Mouse (Mus musculus): ENCODE results near the gene Tmprss7. TPM values are rescaled to one million over a fixed set of nuclear protein-coding genes. Genes with fewer than 3 reads are reported as not detected.

Gene Tmprss7
- polyA plus RNA-seq, 2 experiments from 2014 or later: not detected

DNA sequence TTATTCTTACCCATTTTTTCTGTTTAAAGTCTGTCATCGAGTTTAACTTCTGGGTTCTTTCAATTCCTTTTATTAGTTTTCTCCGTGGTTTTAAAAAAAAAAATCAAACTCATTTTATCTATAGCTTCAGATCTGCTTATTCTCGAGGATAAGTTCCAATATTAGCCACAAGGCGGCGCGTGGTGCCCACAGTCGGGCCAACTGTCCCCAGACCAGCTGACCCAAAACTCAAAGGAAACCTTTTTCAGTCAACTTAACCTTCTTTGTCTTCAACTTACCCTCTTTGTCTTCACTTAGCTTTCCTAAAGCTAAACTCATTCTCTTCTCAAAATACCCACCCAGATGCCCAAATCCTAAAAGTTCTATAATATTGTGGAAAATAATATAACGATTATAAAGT lies 8.6 kb downstream of the Tmprss7 start:
- ATAC-seq: peak; percentile 80

DNA sequence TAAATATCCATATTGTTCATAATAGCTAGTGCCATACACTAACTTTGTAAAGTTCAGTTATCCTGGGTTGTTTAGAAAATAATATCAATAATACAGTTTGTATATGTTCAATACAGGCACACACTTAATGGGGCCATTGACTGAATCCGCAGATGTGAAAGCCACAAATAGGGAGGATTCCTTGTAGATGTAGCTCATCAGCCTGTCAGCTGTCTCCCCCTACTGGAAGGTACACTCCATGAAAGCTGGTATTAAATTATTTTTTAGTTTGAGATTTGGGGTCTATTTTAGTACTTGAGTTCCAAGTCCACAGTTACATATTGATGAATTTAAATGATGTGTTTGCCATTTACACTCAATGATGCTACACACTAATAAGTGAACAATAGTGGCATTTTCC lies 17.0 kb downstream of the Tmprss7 start:
- ATAC-seq: no peak

GRCm38 (mm10) chr16:45670005-45670404 lies 23.5 kb downstream of the Tmprss7 start:
- ATAC-seq: no peak

- ATAC-seq: no peak
Observed at GRCm38 (mm10) chr16:45668178-45668577, 25.3 kb downstream of the Tmprss7 start.

GRCm38 (mm10) chr16:45666136-45666535 lies 27.3 kb downstream of the Tmprss7 start:
- no peak for ATAC-seq

DNA sequence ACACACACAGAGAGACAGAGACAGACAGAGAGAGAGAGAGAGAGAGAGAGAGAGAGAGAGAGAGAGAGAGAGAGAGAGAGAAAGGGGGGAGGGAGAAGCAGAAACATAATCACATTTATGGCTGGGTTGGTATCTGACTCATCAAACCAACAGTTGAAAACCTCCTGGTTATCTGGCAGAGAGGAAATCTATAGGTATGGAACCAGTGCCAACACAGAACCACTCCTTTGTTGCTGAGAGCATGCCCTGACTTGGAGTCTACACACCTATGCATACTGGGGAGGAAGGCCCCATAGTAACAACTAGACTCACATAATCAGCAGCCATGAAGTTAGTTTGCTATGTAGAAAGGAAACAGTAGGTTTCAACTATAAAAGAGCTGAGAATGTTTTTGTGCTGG lies 31.1 kb downstream of the Tmprss7 start:
- no peak for ATAC-seq

- ATAC-seq: no peak
Observed at GRCm38 (mm10) chr16:45659596-45659995, 33.9 kb downstream of the Tmprss7 start.

- ATAC-seq: no peak
Observed at GRCm38 (mm10) chr16:45658248-45658647, 35.2 kb downstream of the Tmprss7 start.

GRCm38 (mm10) chr16:45657574-45658159 lies 35.8 kb downstream of the Tmprss7 start:
- no peak for ATAC-seq

GRCm38 (mm10) chr16:45654465-45654864 lies 39.0 kb downstream of the Tmprss7 start:
- ATAC-seq: no peak

- peak; percentile 37 for ATAC-seq
Observed at GRCm38 (mm10) chr16:45653934-45654332, 39.5 kb downstream of the Tmprss7 start, which contains the start of gene BC016579. TSS of gene BC016579 (minus strand) at chr16:45654068.

DNA sequence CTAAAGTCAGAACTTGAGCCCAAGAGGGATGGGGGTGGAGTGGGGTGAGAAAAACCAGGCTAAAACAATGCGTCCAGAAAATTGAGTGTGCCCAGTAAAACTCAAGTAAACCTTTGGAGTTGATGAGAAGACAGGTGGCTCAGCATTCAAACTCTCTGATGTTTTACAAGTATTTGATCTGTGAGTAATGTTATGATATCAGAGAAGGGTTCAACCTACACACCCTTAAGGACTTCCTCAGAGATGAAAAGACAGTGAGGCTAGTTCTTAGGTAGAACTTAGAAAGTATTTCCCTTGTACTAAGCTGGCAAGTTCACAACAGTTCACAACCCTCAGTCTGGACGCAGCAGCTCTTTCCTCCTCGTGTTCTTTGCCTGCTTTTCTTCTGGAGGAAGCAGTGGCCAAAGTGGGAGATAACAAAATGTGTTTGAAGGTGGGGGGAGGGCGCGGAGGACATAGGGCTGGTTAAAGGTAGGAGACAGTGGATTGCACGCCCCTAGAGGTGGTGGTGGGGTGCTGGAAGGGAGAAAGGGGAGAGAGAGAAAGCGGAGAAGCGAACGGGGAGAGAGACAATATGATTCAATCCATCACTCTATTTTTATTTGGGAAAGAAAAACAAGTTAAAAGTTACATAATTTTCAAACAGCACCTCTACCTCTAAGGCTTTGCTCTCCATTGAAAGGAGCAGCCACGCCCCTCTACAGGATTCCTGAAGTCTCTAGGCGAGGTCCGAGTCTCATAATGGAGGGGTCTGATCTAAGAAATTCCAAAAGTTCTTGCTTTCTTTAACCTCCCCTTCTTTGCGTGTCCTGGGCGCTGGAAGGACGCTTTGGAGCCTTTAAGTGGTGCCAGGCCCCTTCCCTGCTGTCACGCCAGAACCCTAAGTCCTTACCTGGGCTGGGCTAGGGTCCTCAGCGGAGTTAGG lies 40.2 kb downstream of the Tmprss7 start:
- peak; percentile 53 for ATAC-seq

- no peak for ATAC-seq
Observed at GRCm38 (mm10) chr16:45651497-45651896, 42.0 kb downstream of the Tmprss7 start.

GRCm38 (mm10) chr16:45644380-45644779 lies 49.1 kb downstream of the Tmprss7 start:
- ATAC-seq: no peak

- no peak for ATAC-seq
Observed at GRCm38 (mm10) chr16:45643944-45644343, 49.5 kb downstream of the Tmprss7 start.

GRCm38 (mm10) chr16:45641301-45641700 lies 52.2 kb downstream of the Tmprss7 start:
- ATAC-seq: no peak

DNA sequence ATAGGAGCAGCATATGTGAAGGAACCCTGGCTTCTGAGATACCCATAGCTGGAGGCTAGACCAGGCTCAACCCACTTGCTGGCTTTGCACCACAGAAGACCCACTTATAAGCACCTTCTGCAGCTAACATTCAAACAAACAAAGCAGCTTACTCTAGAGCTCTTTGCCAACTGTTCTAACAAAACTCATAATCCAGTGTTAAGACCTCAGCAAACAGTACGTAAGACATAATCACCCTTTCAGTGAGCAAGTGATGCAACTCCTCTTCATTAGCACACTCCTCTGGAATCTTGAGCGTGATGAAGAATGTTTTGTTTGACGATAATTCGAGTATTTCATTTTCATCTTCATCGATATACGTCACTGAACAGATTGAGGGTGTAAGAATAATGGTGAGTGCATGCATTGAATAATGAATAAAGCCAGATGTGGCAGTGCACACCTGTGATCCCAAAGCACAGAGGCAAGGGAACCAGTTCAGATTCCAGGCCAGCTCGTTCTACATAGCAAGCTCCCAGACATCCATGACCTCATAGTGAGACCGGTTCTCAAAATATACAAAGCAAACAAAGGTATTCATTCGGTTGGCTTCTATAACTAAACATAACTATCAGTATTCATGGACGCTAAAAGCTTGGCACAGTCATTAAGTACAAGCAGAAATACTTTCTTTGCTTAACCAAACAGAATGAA lies 53.2 kb downstream of the Tmprss7 start:
- no peak for ATAC-seq

DNA sequence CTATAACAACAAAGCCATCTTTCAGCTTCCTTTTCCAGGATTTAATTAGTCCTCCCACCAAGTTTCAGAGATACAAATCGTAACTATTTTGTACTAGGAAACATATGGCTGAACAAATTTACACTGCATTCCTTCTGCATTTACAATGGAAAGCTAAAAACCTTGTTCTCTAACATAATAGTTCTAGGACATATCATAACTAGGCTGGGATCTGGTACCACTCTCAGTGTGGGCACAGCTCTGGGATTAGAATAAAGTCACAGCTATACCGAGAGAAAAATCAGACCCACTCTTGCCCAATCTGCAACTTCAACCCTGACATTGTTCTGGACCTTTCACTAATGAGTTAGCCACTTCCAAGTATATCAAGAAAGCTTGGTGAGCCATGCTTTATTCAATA lies 57.6 kb downstream of the Tmprss7 start:
- ATAC-seq: no peak

DNA sequence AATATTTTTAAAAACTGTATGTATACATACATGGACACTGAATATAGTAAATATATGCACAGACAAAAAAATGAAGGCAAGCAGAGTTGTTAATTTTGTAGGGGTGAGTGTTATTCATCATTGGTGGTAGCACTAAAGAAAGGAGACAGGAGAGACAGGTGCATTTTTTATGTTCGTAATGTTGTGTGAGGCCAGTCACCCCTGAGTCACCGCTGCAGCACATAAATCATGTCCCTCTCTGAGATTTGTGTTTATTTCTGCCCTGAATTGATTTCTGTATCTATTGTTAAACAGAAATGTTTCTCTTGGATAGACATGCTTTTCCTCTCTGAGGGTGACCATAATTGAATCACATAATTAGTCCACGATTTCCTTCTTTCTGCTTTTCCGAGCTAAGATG lies 61.0 kb downstream of the Tmprss7 start:
- no peak for ATAC-seq

DNA sequence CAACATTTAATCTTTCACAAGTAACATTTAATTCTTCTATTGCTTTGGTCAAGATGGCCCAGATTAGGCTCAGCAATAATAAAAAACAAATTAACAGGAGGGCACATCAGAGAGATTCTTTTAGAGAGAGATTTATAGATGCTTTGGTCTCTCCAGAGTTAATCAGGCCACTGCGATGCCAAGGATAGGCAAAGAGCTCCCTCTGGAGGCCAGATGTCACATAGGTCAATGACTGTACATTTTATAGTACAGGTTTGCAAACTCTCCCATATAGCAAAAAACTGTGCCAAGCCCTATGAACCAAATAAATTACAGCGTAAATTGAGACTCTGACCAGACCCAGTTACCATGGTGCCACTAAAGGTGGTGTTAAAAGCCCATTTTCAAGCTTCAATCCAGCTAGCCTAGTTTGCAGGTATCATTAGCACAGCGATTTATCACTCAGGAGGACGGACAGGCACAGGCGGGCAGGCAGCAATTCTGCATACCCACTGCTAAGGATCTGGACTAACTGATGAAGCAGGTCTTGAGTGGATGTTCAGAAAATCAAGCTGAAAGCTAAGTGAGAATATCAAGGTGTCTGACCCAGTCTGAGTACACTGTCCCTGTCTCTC lies 63.0 kb downstream of the Tmprss7 start:
- ATAC-seq: peak; percentile 95

- no peak for ATAC-seq
Observed at GRCm38 (mm10) chr16:45629497-45630105, 63.9 kb downstream of the Tmprss7 start.

DNA sequence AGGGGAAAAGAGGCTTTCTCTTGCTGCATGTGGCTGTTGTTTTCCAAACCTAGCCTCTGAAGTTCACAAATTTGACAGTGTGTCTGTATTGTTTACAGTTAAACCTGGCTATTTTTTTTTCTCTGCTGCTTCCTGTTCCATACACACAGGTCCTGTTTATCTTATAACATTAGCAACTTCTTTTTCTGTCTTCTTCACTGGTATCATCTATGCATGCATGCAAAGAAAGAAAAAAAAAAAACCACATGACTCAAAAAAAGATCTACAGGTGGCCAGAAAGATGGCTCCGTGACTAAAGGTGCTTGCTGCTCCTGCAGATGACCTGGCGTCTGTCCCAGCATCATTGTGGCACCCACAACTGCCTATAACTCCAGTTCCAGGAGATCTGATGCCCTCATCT lies 68.1 kb downstream of the Tmprss7 start:
- no peak for ATAC-seq
